Mouse (Mus musculus): ENCODE data around the gene Pxk. TPM values are rescaled to one million over a fixed set of nuclear protein-coding genes. Genes with fewer than 3 reads are reported as not detected.

Pxk gene
- polyA plus RNA-seq, 1 experiment from 2014 or later = 32.2 TPM

- 92% methylated on average over 13 of the region's 13 CpGs for WGBS
- Histone ChIP-seq H3K4me3 (ENCODE audit: low read length) (no peak overlapping the region), H3K9ac (ENCODE audit: low read depth, low read length) (no peak overlapping the region), H3K27me3 (ENCODE audit: control insufficient read depth, insufficient read depth, low read length) (no peaks in the 10 kb centered on the region), H3K4me1 (ENCODE audit: control insufficient read depth, insufficient read depth, low read length) (no peaks in the 10 kb centered on the region), H3K9me3 (ENCODE audit: control insufficient read depth, low read length) (no peaks in the 10 kb centered on the region), H3K36me3 (ENCODE audit: control insufficient read depth, insufficient read depth, low read length) (peaks cover 10% of the 10 kb centered on the region; the same call in 1 of the 2 replicates), H3K27ac (ENCODE audit: low read depth, low read length) (no peak overlapping the region), H3K4me2 (replicated peaks; ENCODE audit: low read depth, low read length) (no peak overlapping the region)
- no peak for ATAC-seq (ENCODE audit: low FRiP score, low TSS enrichment)
Observed at GRCm38 (mm10) chr14:8145594-8146558, 47.9 kb downstream of the Pxk start.

DNA sequence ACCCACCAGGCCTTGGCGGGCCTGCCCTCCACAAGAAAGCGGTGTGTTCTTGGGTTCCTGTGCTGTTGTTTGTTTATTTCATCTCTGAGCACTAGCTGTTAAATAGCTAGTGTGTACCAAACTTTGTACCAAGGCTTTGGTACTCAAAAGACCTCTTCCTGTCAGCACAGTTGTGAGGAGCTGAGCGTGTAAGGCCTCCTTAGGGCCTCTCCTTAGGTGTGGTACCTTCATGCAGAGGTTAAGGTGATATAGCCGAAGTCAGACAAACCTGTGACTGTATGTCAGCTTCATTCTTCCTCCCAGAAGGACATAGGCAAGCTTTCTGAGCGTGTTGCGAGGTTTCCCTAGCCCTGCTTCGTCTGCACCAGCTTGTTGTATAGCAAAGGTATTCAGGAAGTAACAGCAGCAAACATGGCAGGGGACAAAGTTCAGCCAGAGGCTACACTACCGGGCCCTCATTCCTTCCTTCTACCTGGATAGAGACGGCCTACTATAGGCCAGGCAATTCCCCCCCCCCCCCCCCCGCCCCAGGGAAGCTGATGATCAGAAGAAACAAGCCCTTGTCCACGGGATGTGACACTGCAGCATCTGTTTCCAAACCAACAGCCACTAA is 48.7 kb downstream of the Pxk start:
- Histone ChIP-seq H3K9me3 (ENCODE audit: control insufficient read depth, low read length) (no peaks in the 10 kb centered on the region), H3K9ac (ENCODE audit: low read depth, low read length) (no peak overlapping the region), H3K27ac (ENCODE audit: low read depth, low read length) (no peak overlapping the region), H3K27me3 (ENCODE audit: control insufficient read depth, insufficient read depth, low read length) (no peaks in the 10 kb centered on the region), H3K4me3 (ENCODE audit: low read length) (no peak overlapping the region), H3K36me3 (ENCODE audit: control insufficient read depth, insufficient read depth, low read length) (peaks cover 10% of the 10 kb centered on the region; the same call in 1 of the 2 replicates), H3K4me2 (replicated peaks; ENCODE audit: low read depth, low read length) (no peak overlapping the region), H3K4me1 (ENCODE audit: control insufficient read depth, insufficient read depth, low read length) (no peaks in the 10 kb centered on the region)
- WGBS = 84% methylated on average over 11 of the region's 11 CpGs
- no peak for ATAC-seq (ENCODE audit: low FRiP score, low TSS enrichment)

DNA sequence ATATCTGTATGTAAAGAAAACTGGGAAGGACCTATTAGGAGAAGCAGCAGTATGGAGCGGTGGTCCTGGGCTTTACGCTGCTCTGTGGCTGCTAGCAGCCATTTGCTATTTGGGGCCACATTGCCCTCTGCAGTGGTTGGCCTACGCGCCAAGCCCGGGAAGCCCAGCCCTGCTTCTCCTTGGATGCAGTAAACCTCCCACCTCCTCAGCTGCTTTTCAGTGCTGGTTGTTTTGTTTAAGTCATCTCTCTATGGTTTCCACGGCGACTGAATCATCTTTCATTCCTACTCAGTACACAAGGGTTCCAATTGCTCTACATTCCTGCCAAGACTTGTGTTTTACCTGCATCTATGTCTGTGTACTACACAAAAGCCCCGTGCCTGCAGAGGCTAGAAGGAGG is 50.8 kb downstream of the Pxk start:
- WGBS = 78% methylated on average over 8 of the region's 8 CpGs
- H3K9ac ChIP-seq (ENCODE audit: low read depth, low read length) = no peak overlapping the region
- H3K4me1 ChIP-seq (ENCODE audit: control insufficient read depth, insufficient read depth, low read length) = no peaks in the 10 kb centered on the region
- no peak for ATAC-seq (ENCODE audit: low FRiP score, low TSS enrichment)
- H3K27ac ChIP-seq (ENCODE audit: low read depth, low read length) = no peak overlapping the region
- H3K4me3 ChIP-seq (ENCODE audit: low read length) = no peak overlapping the region
- H3K36me3 ChIP-seq (ENCODE audit: control insufficient read depth, insufficient read depth, low read length) = peaks cover 7% of the 10 kb centered on the region; the same call in 1 of the 2 replicates
- H3K27me3 ChIP-seq (ENCODE audit: control insufficient read depth, insufficient read depth, low read length) = no peaks in the 10 kb centered on the region
- H3K4me2 ChIP-seq (replicated peaks; ENCODE audit: low read depth, low read length) = no peak overlapping the region
- no peaks in the 10 kb centered on the region for H3K9me3 ChIP-seq (ENCODE audit: control insufficient read depth, low read length)

DNA sequence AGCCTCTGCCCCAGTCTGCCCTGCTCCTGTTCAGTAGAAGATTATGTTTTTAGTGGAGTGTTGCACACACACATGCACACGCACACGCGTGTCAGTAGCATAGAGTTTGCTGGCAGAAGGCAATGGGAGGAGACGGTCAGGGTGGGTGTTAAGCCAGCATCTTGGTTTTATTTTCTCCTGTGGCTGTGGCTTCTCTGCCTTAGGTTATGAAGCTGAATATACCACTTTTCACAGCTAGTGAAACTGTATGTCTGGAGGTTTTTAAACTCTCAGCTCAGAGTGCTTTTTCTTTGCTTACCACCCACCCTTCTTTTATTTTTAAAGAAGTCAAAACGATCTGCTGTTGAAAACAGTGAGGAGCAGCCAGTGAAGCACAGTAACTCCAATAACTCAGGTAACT is 53.7 kb downstream of the Pxk start:
- no peaks in the 10 kb centered on the region for H3K4me1 ChIP-seq (ENCODE audit: control insufficient read depth, insufficient read depth, low read length)
- no peaks in the 10 kb centered on the region for H3K27me3 ChIP-seq (ENCODE audit: control insufficient read depth, insufficient read depth, low read length)
- WGBS = 98% methylated on average over 5 of the region's 5 CpGs
- no peak overlapping the region for H3K4me3 ChIP-seq (ENCODE audit: low read length)
- no peaks in the 10 kb centered on the region for H3K9me3 ChIP-seq (ENCODE audit: control insufficient read depth, low read length)
- no peak for ATAC-seq (ENCODE audit: low FRiP score, low TSS enrichment)
- H3K36me3 ChIP-seq (ENCODE audit: control insufficient read depth, insufficient read depth, low read length) = peaks cover 4% of the 10 kb centered on the region; the same call in 1 of the 2 replicates
- no peak overlapping the region for H3K9ac ChIP-seq (ENCODE audit: low read depth, low read length)
- H3K4me2 ChIP-seq (replicated peaks; ENCODE audit: low read depth, low read length) = no peak overlapping the region
- H3K27ac ChIP-seq (ENCODE audit: low read depth, low read length) = no peak overlapping the region

- Histone ChIP-seq H3K4me2 (replicated peaks; ENCODE audit: low read depth, low read length) (no peak overlapping the region), H3K9ac (ENCODE audit: low read depth, low read length) (no peak overlapping the region), H3K27me3 (ENCODE audit: control insufficient read depth, insufficient read depth, low read length) (no peaks in the 10 kb centered on the region), H3K4me3 (ENCODE audit: low read length) (no peak overlapping the region), H3K27ac (ENCODE audit: low read depth, low read length) (no peak overlapping the region), H3K36me3 (ENCODE audit: control insufficient read depth, insufficient read depth, low read length) (peaks cover 4% of the 10 kb centered on the region; the same call in 1 of the 2 replicates), H3K9me3 (ENCODE audit: control insufficient read depth, low read length) (no peaks in the 10 kb centered on the region), H3K4me1 (ENCODE audit: control insufficient read depth, insufficient read depth, low read length) (no peaks in the 10 kb centered on the region)
- 66% methylated on average over 3 of the region's 3 CpGs for WGBS
- ATAC-seq (ENCODE audit: low FRiP score, low TSS enrichment) = no peak
Observed at GRCm38 (mm10) chr14:8154072-8154471, 56.1 kb downstream of the Pxk start.

GRCm38 (mm10) chr14:8156947-8157346 is 58.9 kb downstream of the Pxk start:
- no peak overlapping the region for H3K27ac ChIP-seq (ENCODE audit: low read depth, low read length)
- peak; percentile 12; the same call in 1 of the 2 replicates for ATAC-seq (ENCODE audit: low FRiP score, low TSS enrichment)
- no peak overlapping the region for H3K4me3 ChIP-seq (ENCODE audit: low read length)
- peaks cover 5% of the 10 kb centered on the region; the same call in 1 of the 2 replicates for H3K36me3 ChIP-seq (ENCODE audit: control insufficient read depth, insufficient read depth, low read length)
- H3K9ac ChIP-seq (ENCODE audit: low read depth, low read length) = no peak overlapping the region
- no peaks in the 10 kb centered on the region for H3K9me3 ChIP-seq (ENCODE audit: control insufficient read depth, low read length)
- no peaks in the 10 kb centered on the region for H3K27me3 ChIP-seq (ENCODE audit: control insufficient read depth, insufficient read depth, low read length)
- H3K4me2 ChIP-seq (replicated peaks; ENCODE audit: low read depth, low read length) = no peak overlapping the region
- 42% methylated on average over 3 of the region's 3 CpGs for WGBS
- H3K4me1 ChIP-seq (ENCODE audit: control insufficient read depth, insufficient read depth, low read length) = no peaks in the 10 kb centered on the region

GRCm38 (mm10) chr14:8158721-8159120 is 60.7 kb downstream of the Pxk start:
- Histone ChIP-seq H3K4me2 (replicated peaks; ENCODE audit: low read depth, low read length) (no peak overlapping the region), H3K9ac (ENCODE audit: low read depth, low read length) (no peak overlapping the region), H3K27me3 (ENCODE audit: control insufficient read depth, insufficient read depth, low read length) (no peaks in the 10 kb centered on the region), H3K36me3 (ENCODE audit: control insufficient read depth, insufficient read depth, low read length) (peaks cover 17% of the 10 kb centered on the region), H3K4me1 (ENCODE audit: control insufficient read depth, insufficient read depth, low read length) (no peaks in the 10 kb centered on the region), H3K9me3 (ENCODE audit: control insufficient read depth, low read length) (no peaks in the 10 kb centered on the region), H3K4me3 (ENCODE audit: low read length) (no peak overlapping the region), H3K27ac (ENCODE audit: low read depth, low read length) (no peak overlapping the region)
- ATAC-seq (ENCODE audit: low FRiP score, low TSS enrichment) = no peak
- 88% methylated on average over 3 of the region's 3 CpGs for WGBS

GRCm38 (mm10) chr14:8159141-8159540 is 61.1 kb downstream of the Pxk start:
- H3K4me2 ChIP-seq (replicated peaks; ENCODE audit: low read depth, low read length) = no peak overlapping the region
- peaks cover 21% of the 10 kb centered on the region for H3K36me3 ChIP-seq (ENCODE audit: control insufficient read depth, insufficient read depth, low read length)
- no peak overlapping the region for H3K9ac ChIP-seq (ENCODE audit: low read depth, low read length)
- no peak for ATAC-seq (ENCODE audit: low FRiP score, low TSS enrichment)
- no peak overlapping the region for H3K27ac ChIP-seq (ENCODE audit: low read depth, low read length)
- H3K9me3 ChIP-seq (ENCODE audit: control insufficient read depth, low read length) = no peaks in the 10 kb centered on the region
- H3K4me3 ChIP-seq (ENCODE audit: low read length) = no peak overlapping the region
- no peaks in the 10 kb centered on the region for H3K4me1 ChIP-seq (ENCODE audit: control insufficient read depth, insufficient read depth, low read length)
- H3K27me3 ChIP-seq (ENCODE audit: control insufficient read depth, insufficient read depth, low read length) = no peaks in the 10 kb centered on the region
- 84% methylated on average over 3 of the region's 3 CpGs for WGBS

DNA sequence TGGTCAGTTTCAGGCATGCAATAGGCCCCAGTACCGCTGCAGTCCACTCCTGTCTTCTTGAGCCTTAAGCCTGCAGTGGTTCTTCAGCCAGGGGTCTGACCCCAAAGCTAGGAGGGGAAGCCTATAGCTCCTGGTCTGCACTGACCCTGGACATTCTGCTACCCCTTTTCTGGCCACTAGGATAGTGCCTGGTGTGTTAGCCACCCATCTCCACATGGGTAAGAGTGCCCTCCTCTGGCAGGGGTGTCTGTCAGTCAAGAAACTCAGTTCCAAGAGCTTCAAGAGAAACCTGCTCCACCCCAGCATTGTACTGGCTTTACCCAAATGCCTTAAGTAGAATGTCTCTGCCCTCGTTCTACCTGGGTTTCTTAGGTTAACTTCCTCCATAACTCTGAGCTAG is 63.8 kb downstream of the Pxk start:
- Histone ChIP-seq H3K27me3 (ENCODE audit: control insufficient read depth, insufficient read depth, low read length) (no peaks in the 10 kb centered on the region), H3K9me3 (ENCODE audit: control insufficient read depth, low read length) (no peaks in the 10 kb centered on the region), H3K9ac (ENCODE audit: low read depth, low read length) (no peak overlapping the region), H3K4me3 (ENCODE audit: low read length) (no peak overlapping the region), H3K4me2 (replicated peaks; ENCODE audit: low read depth, low read length) (no peak overlapping the region), H3K27ac (ENCODE audit: low read depth, low read length) (no peak overlapping the region), H3K4me1 (ENCODE audit: control insufficient read depth, insufficient read depth, low read length) (no peaks in the 10 kb centered on the region), H3K36me3 (ENCODE audit: control insufficient read depth, insufficient read depth, low read length) (peaks cover 43% of the 10 kb centered on the region)
- 80% methylated on average over 2 of the region's 2 CpGs for WGBS
- ATAC-seq (ENCODE audit: low FRiP score, low TSS enrichment) = no peak

Data from kidney, embryonic 14.5 days (tissue).